Mouse (Mus musculus) left cerebral cortex, adult 18-20 months (tissue): ENCODE results near the gene Zbtb7b. TPM values are rescaled to one million over a fixed set of nuclear protein-coding genes. Genes with fewer than 3 reads are reported as not detected.
"Not testable (repeated sequence)": the region's sequence is repeated elsewhere in the genome, so short reads cannot be mapped to it uniquely, and the experiment has no call there.

Experiments
- DNase-seq, 2 experiments: peaks; one replicate each; pipeline ENCODE4 v3.0.0; 2021 to 2022; ENCODE audit warnings: low spot score in 2 of 2, mixed read lengths in 1 of 2
- long read RNA-seq, 2 experiments: library from polyadenylated mRNA; stranded (forward); transcript quantifications; one replicate each; pipeline ENCODE4 v2.0.0; 2021
- total RNA-seq, 2 experiments: library from RNA; stranded (reverse); gene quantifications; 2 replicates each; pipeline ENCODE4 v1.2.3; 2021

Zbtb7b gene
- total RNA-seq, result 10 to 100 TPM; 13.6 to 15.5 TPM
- long read RNA-seq, experiment 1, partial matches to known transcripts, result 6 of 11 reads
- long read RNA-seq, experiment 1, other reads (novel, unspliced or antisense), result 4 of 11 reads
- long read RNA-seq, experiment 2, partial matches to known transcripts, result 2 of 6 reads
- long read RNA-seq, experiment 2, other reads (novel, unspliced or antisense), result 4 of 6 reads

DNA sequence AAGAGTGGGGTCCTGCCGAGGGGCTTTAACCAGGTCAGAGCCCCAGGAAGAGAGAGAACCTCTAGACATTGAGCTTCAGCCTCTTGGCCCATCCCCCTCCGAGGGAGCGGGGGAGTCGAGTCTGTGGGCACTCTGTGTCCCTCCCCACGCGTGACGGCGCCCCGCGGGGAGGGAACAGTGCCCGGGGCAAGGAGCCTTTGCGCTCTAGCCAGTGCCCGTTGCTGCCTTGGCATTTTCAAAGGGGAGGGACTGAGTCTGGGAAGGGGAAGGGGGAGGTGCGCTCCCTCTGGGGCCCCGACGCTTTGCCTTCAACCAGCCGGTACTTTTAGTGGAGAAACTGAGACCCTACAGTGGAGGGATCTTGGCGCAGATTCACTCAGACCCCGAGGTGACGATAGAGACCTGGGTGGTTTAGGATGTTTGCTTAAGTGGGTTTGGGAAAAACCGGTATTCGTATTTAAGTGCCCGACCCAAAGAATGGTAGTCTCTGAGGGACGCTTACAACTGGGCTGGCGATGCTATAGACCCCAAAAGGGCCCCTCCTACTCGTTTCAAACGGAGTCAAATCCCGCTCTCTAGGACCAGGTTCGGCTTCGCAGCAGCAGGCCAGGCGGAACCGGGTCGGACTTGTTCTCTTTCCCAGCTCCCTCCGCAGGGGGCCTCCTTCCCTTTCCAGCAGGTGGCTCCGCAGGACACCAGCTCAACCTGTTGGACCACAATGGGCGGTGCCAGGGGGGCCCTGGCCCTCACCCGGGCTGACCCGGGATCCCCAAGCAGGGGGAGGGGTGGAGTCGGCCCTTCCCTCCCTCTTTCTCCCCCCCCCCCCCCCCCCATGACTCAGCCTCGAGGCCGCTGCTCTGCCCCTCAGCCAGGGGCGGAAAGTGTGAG, at the start of gene Zbtb7b:
TSS of gene Zbtb7b (minus strand) at position 771 of the 888 bp plus-strand sequence.
- DNase-seq, result peak in 1 of 2 experiments; percentile 45

GRCm38 (mm10) chr3:89440691-89441090, 46.1 kb upstream of the Zbtb7b start:
- no peak for DNase-seq

- DNase-seq, result no peak
These were observed 42.7 kb upstream of the Zbtb7b start for GRCm38 (mm10) chr3:89437269-89437668.

DNA sequence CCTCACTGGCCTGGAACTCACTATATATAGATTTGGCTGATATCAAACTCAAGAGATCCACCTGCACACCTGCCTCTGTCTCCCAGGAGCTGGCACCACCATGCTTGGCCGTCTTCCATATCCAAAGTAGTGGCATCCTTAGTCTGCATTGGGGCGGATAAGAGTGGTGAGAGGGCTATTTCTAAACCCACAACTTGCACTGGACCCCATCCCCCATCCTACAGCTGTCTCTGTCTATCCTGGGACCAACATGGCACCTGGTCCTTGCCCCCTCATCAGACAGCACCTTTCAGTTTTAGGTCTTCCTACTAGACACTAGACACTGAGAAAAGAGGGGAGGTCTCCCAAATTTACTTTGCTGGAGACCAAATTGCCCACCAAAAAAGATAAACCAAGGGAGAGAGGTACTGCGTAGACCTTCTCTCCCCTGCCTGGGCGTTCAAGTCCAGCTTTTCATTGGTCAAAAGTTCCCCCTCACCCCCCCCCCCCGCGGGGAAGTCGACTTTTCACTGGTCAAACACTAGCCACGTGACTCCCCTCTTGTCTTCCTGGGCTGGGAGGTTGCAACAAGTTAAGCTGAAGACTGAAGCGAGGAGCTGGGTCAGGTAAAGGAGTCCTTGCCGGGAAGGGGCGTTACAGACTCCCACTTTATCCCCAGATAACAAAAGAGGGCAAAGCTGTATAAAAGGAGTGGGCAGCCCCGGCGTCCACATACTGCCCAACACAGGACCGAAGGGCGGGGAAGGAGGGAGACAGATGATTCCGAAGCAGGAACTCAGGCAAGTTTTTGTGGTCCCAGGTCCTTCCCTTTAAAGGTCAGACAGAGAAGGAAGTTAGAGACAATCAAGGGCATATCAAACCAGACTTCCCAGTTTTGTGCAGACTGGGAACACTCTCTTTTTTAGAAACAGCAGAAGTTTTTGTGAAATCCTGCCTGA, 41.9 kb upstream of the Zbtb7b start, which contains the start of gene Pbxip1:
TSS of gene Pbxip1 (plus strand) at position 531 of the 938 bp plus-strand sequence.
- no peak for DNase-seq

GRCm38 (mm10) chr3:89435041-89435440, 40.5 kb upstream of the Zbtb7b start:
- DNase-seq, result no peak

DNA sequence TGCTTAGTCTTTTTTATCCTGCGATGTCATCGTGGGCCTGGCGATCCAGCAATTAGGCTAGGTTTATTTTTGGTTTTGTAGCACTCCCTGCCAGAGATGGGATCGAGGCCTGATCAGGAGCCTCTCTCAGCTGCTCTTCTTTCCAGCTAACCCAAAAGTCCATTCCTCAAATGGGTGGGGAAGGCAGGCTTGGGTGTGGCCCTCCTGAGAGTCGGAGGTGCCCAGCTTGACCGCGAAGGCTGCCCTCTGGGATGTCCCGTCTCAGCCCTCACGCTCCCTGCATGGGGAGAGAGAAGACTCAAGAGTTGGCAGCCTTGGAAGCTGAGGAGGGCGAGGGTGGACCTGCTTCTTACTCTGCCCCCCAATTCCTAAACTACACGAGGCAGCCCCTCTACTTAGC, 40.0 kb upstream of the Zbtb7b start:
- no peak for DNase-seq

- no peak for DNase-seq
These were observed 38.0 kb upstream of the Zbtb7b start for GRCm38 (mm10) chr3:89432606-89433005.

GRCm38 (mm10) chr3:89430171-89431159, 35.9 kb upstream of the Zbtb7b start, which contains the start of gene Pygo2:
Gene Pygo2 (plus strand): TSS chr3:89430214.
- DNase-seq, result peak; percentile 92 to 98

- DNase-seq, result not testable (repeated sequence)
These were observed 34.4 kb upstream of the Zbtb7b start for GRCm38 (mm10) chr3:89429021-89429420.

- no peak for DNase-seq
These were observed 31.3 kb upstream of the Zbtb7b start for GRCm38 (mm10) chr3:89425876-89426275.

DNA sequence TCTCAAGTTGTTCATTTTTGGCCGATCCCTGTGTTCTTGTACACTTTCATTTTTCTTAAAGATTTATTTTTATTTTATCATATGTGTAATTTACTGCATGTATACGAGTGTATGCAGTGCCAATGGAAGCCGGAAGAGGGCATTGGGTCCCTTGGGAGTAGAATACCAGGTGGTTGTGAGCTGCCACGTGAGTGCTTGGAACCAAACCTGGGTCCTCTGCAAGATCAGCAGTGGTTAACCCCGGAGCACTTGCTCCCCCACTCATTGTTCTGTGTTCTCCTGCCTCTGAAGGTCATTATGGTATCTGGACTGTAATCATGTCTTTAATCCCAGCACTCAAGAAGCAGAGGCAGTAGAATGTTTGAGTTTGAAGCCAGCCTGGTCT, 30.6 kb upstream of the Zbtb7b start:
- no peak for DNase-seq

DNA sequence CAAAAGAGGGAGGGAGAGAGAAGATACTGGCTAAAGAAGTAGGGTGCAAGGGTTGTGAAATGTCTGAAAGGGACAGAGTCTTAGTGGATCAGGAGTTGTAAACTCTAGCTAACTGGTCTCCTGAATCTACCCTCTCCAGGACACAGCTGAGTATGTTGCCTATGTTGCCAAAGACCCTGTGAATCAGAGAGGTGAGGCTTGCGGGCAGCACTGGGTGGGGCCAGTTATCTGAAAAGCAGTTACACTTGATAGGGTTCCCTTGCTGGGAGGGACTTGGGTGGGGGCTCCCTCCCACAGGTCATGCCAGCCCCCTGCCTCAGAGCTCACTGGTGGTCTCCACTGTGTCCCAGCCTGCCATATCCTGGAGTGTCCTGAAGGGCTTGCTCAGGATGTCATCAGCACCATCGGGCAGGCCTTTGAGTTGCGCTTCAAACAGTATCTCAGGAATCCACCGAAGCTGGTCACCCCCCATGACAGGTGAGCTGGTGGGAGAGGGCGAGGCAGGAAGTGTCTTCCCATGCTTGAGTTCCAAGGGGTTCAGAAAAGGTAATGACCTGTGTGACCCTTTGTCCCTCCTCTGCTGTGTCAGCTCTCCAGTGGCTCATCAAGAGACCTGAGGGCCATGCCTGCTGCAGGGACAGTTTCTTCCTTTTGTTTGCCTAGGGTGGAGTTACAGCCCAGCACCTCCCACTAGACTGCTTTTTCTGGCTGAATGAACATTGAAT, 30.0 kb upstream of the Zbtb7b start:
- DNase-seq, result no peak

DNA sequence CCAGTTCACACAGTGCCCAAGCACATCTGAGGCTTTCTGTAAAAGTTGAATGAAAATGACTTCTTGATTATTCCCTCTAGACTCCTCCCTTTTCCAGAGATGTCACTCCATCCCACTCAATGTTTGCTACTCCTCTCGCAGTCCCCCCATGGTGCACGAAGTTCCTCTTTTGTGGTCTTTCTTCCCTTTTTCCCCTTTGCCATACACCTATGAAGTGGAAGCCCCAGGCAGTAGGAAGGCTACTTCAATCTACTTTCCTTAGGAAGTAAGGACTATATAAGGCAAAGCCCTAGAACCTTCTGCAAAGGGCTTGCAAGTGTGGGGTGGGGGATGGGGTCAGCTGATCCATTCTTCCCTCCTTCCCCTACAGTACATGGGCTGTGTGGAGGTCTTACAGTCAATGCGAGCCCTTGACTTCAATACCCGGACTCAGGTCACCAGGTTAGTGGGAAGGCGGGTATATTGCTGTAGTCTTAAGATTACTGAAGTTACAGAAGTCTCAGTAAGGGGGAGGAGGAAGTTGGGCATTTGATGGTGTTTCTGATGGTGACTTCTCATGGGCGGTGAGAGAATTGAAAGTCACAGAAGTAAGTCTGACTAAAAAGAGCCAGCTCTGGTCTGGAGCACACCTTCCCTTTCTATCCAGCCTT, 28.1 kb upstream of the Zbtb7b start:
- DNase-seq, result no peak

DNA sequence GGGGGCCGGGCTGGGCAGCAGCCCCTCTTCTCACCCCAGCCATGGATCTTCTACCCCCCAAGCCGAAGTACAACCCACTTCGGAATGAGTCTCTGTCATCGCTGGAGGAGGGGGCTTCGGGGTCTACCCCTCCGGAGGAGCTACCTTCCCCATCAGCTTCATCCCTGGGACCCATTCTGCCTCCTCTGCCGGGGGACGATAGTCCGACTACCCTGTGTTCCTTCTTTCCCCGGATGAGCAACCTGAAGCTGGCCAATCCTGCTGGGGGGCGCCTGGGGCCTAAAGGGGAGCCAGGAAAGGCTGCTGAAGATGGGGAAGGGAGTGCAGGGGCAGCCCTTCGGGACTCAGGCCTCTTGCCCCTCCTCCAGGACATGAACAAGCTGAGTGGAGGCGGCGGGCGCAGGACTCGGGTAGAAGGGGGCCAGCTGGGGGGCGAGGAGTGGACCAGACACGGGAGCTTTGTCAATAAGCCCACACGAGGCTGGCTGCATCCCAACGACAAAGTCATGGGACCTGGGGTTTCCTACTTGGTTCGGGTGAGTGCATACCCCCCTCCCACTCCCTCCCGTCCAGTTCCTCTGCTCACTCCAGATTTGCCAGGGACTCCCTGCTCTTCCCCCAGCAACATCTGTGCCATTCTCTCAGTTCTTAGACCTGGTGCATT, 27.4 kb upstream of the Zbtb7b start:
- no peak for DNase-seq

DNA sequence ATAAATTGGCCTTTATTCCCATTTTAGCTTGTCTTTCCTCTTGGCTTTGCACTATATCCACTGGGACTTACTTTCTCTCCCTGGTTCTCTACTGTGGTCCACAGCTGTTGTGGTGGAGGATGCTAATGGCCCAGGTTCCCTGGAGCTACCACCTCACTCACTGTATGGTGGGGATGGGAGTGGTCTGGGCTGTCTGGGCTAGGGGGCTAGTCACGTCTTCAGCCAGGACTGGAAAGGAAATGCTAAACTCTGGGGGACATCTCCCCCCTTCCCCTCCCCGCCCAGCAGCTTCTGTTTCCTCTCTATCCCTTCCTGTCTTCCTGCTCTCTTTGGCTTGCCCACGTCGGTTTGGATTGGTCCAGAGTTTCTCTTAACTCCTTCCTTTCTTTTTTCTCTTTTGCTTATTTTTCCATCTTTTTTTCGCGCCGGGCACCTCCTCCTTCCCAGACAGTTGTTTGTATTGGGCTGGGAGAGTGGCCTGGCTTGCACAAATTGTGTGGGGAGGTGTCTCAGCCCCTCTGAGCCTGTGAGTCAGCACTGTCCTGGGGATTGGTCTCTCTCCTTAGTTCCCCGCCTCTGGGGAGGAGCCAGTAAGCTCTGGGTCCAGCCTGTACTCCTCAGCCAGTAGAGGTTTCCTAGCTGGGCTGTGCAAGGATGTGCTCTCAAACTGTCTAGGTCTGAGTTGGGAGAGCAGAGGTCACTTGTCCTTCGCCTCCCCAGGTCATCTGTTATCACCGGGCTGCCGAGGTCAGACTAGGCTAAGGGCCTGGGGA, 26.6 kb upstream of the Zbtb7b start:
- peak; percentile 70 to 71 for DNase-seq

DNA sequence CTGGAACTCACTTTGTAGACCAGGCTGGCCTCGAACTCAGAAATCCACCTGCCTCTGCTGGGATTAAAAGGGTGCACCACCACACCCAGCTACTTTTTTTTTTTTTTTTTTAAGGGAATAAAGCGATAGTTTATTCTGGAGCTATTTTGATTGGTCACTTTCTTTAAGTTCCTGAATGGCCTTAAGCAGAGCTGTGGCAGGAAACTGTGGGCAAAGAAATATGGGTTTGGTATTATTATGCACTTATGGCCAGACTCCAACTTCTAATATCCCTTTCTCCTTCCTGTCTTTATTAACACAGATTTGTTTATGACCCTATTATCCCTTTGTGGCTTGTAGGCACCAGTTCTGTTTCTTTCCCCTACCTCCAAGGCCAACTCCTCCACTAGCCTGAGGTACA, 25.8 kb upstream of the Zbtb7b start:
- no peak for DNase-seq

- no peak for DNase-seq
These were observed 25.4 kb upstream of the Zbtb7b start for GRCm38 (mm10) chr3:89419981-89420380.

GRCm38 (mm10) chr3:89419571-89419970, 25.0 kb upstream of the Zbtb7b start:
- DNase-seq, result no peak
